Mouse (Mus musculus): ENCODE measurements around the gene Map2k6. TPM values are rescaled to one million over a fixed set of nuclear protein-coding genes. Genes with fewer than 3 reads are reported as not detected.

Map2k6 gene
- total and polyA plus RNA-seq, 3 experiments = 0.33 TPM; not detected in 2

- Histone ChIP-seq H3K4me1 (ENCODE audit: insufficient read depth, low read depth, low read length) (no peaks in the 10 kb centered on the region), H3K4me3 (ENCODE audit: low read depth, low read length) (no peak overlapping the region), H3K36me3 (replicated peaks) (no peaks in the 10 kb centered on the region), H3K27me3 (ENCODE audit: insufficient read depth, low read length) (no peaks in the 10 kb centered on the region), H3K9me3 (replicated peaks) (peaks cover 48% of the 10 kb centered on the region)
- DNase-seq (ENCODE audit: low spot score) (no peak), ATAC-seq (ENCODE audit: extremely low read depth, insufficient number of reproducible peaks, low FRiP score, poor library complexity, severe bottlenecking) (no peak)
- TF ChIP-seq TAL1 (conservative IDR thresholded peaks at IDR 0.05; ENCODE audit: low read depth, low read length) = no peak
- TF ChIP-seq CTCF (IDR thresholded peaks at IDR 0.05; ENCODE audit: low read depth, low read length) = no peak
- TF ChIP-seq POLR2AphosphoS5 (IDR thresholded peaks at IDR 0.05; ENCODE audit: insufficient replicate concordance, low read depth, low read length) = no peak
- no peak for TF ChIP-seq GATA2 (IDR thresholded peaks at IDR 0.05; ENCODE audit: borderline replicate concordance, low read depth, low read length)
- TF ChIP-seq GATA1 (IDR thresholded peaks at IDR 0.05; ENCODE audit: borderline replicate concordance, low read length) = no peak
These were observed 96.6 kb downstream of the Map2k6 start for GRCm38 (mm10) chr11:110495323-110496060.

GRCm38 (mm10) chr11:110496061-110496446, 97.1 kb downstream of the Map2k6 start:
- TF ChIP-seq CTCF (IDR thresholded peaks at IDR 0.05; ENCODE audit: low read depth, low read length) (no peak), GATA2 (IDR thresholded peaks at IDR 0.05; ENCODE audit: borderline replicate concordance, low read depth, low read length) (no peak), GATA1 (IDR thresholded peaks at IDR 0.05; ENCODE audit: borderline replicate concordance, low read length) (no peak), POLR2AphosphoS5 (IDR thresholded peaks at IDR 0.05; ENCODE audit: insufficient replicate concordance, low read depth, low read length) (no peak), TAL1 (conservative IDR thresholded peaks at IDR 0.05; ENCODE audit: low read depth, low read length) (no peak)
- Histone ChIP-seq H3K36me3 (replicated peaks) (no peaks in the 10 kb centered on the region), H3K4me1 (ENCODE audit: insufficient read depth, low read depth, low read length) (no peaks in the 10 kb centered on the region), H3K4me3 (ENCODE audit: low read depth, low read length) (no peak overlapping the region), H3K27me3 (ENCODE audit: insufficient read depth, low read length) (no peaks in the 10 kb centered on the region), H3K9me3 (replicated peaks) (peaks cover 51% of the 10 kb centered on the region)
- DNase-seq (ENCODE audit: low spot score) (no peak), ATAC-seq (ENCODE audit: extremely low read depth, insufficient number of reproducible peaks, low FRiP score, poor library complexity, severe bottlenecking) (no peak)

GRCm38 (mm10) chr11:110497743-110498142, 98.8 kb downstream of the Map2k6 start:
- TF ChIP-seq TAL1 (conservative IDR thresholded peaks at IDR 0.05; ENCODE audit: low read depth, low read length) = no peak
- no peak for TF ChIP-seq CTCF (IDR thresholded peaks at IDR 0.05; ENCODE audit: low read depth, low read length)
- TF ChIP-seq GATA1 (IDR thresholded peaks at IDR 0.05; ENCODE audit: borderline replicate concordance, low read length) = no peak
- TF ChIP-seq POLR2AphosphoS5 (IDR thresholded peaks at IDR 0.05; ENCODE audit: insufficient replicate concordance, low read depth, low read length) = no peak
- no peak for TF ChIP-seq GATA2 (IDR thresholded peaks at IDR 0.05; ENCODE audit: borderline replicate concordance, low read depth, low read length)
- no peak overlapping the region for H3K4me3 ChIP-seq (ENCODE audit: low read depth, low read length)
- ATAC-seq (ENCODE audit: extremely low read depth, insufficient number of reproducible peaks, low FRiP score, poor library complexity, severe bottlenecking) (no peak), DNase-seq (ENCODE audit: low spot score) (no peak)
- no peaks in the 10 kb centered on the region for H3K4me1 ChIP-seq (ENCODE audit: insufficient read depth, low read depth, low read length)
- H3K9me3 ChIP-seq (replicated peaks) = peaks cover 54% of the 10 kb centered on the region
- no peaks in the 10 kb centered on the region for H3K36me3 ChIP-seq (replicated peaks)
- no peaks in the 10 kb centered on the region for H3K27me3 ChIP-seq (ENCODE audit: insufficient read depth, low read length)

- no peaks in the 10 kb centered on the region for H3K36me3 ChIP-seq (replicated peaks)
- no peak overlapping the region for H3K4me3 ChIP-seq (ENCODE audit: low read depth, low read length)
- TF ChIP-seq CTCF (IDR thresholded peaks at IDR 0.05; ENCODE audit: low read depth, low read length) = no peak
- no peak for TF ChIP-seq GATA2 (IDR thresholded peaks at IDR 0.05; ENCODE audit: borderline replicate concordance, low read depth, low read length)
- no peak for TF ChIP-seq POLR2AphosphoS5 (IDR thresholded peaks at IDR 0.05; ENCODE audit: insufficient replicate concordance, low read depth, low read length)
- ATAC-seq (ENCODE audit: extremely low read depth, insufficient number of reproducible peaks, low FRiP score, poor library complexity, severe bottlenecking) (no peak), DNase-seq (ENCODE audit: low spot score) (no peak)
- no peaks in the 10 kb centered on the region for H3K4me1 ChIP-seq (ENCODE audit: insufficient read depth, low read depth, low read length)
- no peaks in the 10 kb centered on the region for H3K27me3 ChIP-seq (ENCODE audit: insufficient read depth, low read length)
- peaks cover 57% of the 10 kb centered on the region for H3K9me3 ChIP-seq (replicated peaks)
These were observed 99.8 kb downstream of the Map2k6 start for GRCm38 (mm10) chr11:110498651-110499213.

- no peaks in the 10 kb centered on the region for H3K36me3 ChIP-seq (replicated peaks)
These were observed 104.2 kb downstream of the Map2k6 start for GRCm38 (mm10) chr11:110502937-110503670.

GRCm38 (mm10) chr11:110511466-110511865, 112.5 kb downstream of the Map2k6 start:
- ATAC-seq (ENCODE audit: extremely low read depth, insufficient number of reproducible peaks, low FRiP score, poor library complexity, severe bottlenecking) = no peak
- no peaks in the 10 kb centered on the region for H3K27me3 ChIP-seq (ENCODE audit: insufficient read depth, low read length)
- H3K36me3 ChIP-seq (replicated peaks) = no peaks in the 10 kb centered on the region
- H3K4me3 ChIP-seq (ENCODE audit: low read depth, low read length) = no peak overlapping the region
- H3K4me1 ChIP-seq (ENCODE audit: insufficient read depth, low read depth, low read length) = no peaks in the 10 kb centered on the region
- H3K9me3 ChIP-seq (replicated peaks) = peaks cover 40% of the 10 kb centered on the region
- no peak for DNase-seq (ENCODE audit: low spot score)
- TF ChIP-seq CTCF (IDR thresholded peaks at IDR 0.05; ENCODE audit: low read depth, low read length) (no peak), POLR2AphosphoS5 (IDR thresholded peaks at IDR 0.05; ENCODE audit: insufficient replicate concordance, low read depth, low read length) (no peak), GATA1 (IDR thresholded peaks at IDR 0.05; ENCODE audit: borderline replicate concordance, low read length) (no peak), GATA2 (IDR thresholded peaks at IDR 0.05; ENCODE audit: borderline replicate concordance, low read depth, low read length) (no peak), TAL1 (conservative IDR thresholded peaks at IDR 0.05; ENCODE audit: low read depth, low read length) (no peak)

More at GRCm38 (mm10) chr11:110502937-110503670, 104.2 kb downstream of the Map2k6 start:
- Histone ChIP-seq H3K27me3 (ENCODE audit: insufficient read depth, low read length) (no peaks in the 10 kb centered on the region), H3K9me3 (replicated peaks) (peaks cover 51% of the 10 kb centered on the region), H3K4me1 (ENCODE audit: insufficient read depth, low read depth, low read length) (no peaks in the 10 kb centered on the region), H3K4me3 (ENCODE audit: low read depth, low read length) (no peak overlapping the region)
- no peak for ATAC-seq (ENCODE audit: extremely low read depth, insufficient number of reproducible peaks, low FRiP score, poor library complexity, severe bottlenecking)
- TF ChIP-seq TAL1 (conservative IDR thresholded peaks at IDR 0.05; ENCODE audit: low read depth, low read length) (no peak), POLR2AphosphoS5 (IDR thresholded peaks at IDR 0.05; ENCODE audit: insufficient replicate concordance, low read depth, low read length) (no peak), CTCF (IDR thresholded peaks at IDR 0.05; ENCODE audit: low read depth, low read length) (no peak), GATA2 (IDR thresholded peaks at IDR 0.05; ENCODE audit: borderline replicate concordance, low read depth, low read length) (no peak), GATA1 (IDR thresholded peaks at IDR 0.05; ENCODE audit: borderline replicate concordance, low read length) (no peak)
- no peak for DNase-seq (ENCODE audit: low spot score)
